ENCODE assay signal across 27 mouse cellular contexts in genomic region chr10:72676550-72676949, GRCm38 (mm10). TPM values are rescaled to one million over a fixed set of nuclear protein-coding genes. Genes with fewer than 3 reads are reported as not detected.
DNase-seq lines count a peak whose midpoint lies in the region; ATAC-seq and TF ChIP-seq lines count a peak whose summit lies in the region.
"Had no signal": no experiment of that assay in that cellular context is flagged by ENCODE, and none has a peak within 500 bp of the region (broad histone marks: within the 10 kb centered on the region; RNA-seq: fewer than 3 reads in every experiment).

No protein-coding gene starts in this region.

- no peak overlapping the region for H3K4me2 ChIP-seq in liver, embryonic 12.5 days
- H3K4me2 ChIP-seq: embryonic facial prominence, embryonic 15.5 days; forebrain, embryonic 12.5 days; heart, embryonic 15.5 days; midbrain, embryonic 12.5 days had no signal

- peaks cover 26% of the 10 kb centered on the region for H3K4me1 ChIP-seq in G1E (ENCODE audit: insufficient read depth, low read depth, low read length)
- peaks cover 19% of the 10 kb centered on the region for H3K4me1 ChIP-seq in liver, embryonic 12.5 days
- H3K4me1 ChIP-seq: embryonic facial prominence, embryonic 15.5 days; forebrain, embryonic 12.5 days; midbrain, embryonic 12.5 days had no signal

- peak; percentile 99 for ATAC-seq in G1E (ENCODE audit: extremely low read depth, insufficient number of reproducible peaks, low FRiP score, poor library complexity, severe bottlenecking)
- peak; percentile 85 for ATAC-seq in common myeloid progenitor, adult 5-6 weeks (replicated peaks; ENCODE audit: low read depth, poor library complexity, severe bottlenecking)
- ATAC-seq in liver, embryonic 12.5 days, result peak; percentile 90
- ATAC-seq in megakaryocyte progenitor cell, adult 5-6 weeks (replicated peaks; ENCODE audit: poor library complexity), result peak; percentile 92
- ATAC-seq: activated CD4-positive, CD25-positive, alpha-beta regulatory T cell, adult 4 months; hindbrain, embryonic 16.5 days had no signal

- DNase-seq in G1E (ENCODE audit: low spot score), result peak; percentile 42
- DNase-seq in thymus, postnatal 0 days (ENCODE audit: low spot score), result no peak
- DNase-seq in spleen, adult 18-20 months, result no peak
- DNase-seq in adrenal gland, adult 2 months, result no peak
- no peak for DNase-seq in adrenal gland, adult (ENCODE audit: inconsistent age in 2 of 2, low spot score in 1 of 2)
- DNase-seq: cerebellum, adult 9-11 months; embryo, embryonic 11 days; gastrocnemius, postnatal 36 days; heart, postnatal 4 days; kidney, adult 8-10 months; kidney, postnatal 25 days; layer of hippocampus, adult 9-11 months; left cerebral cortex, postnatal 4 days; lung, adult 2 months; lung, postnatal 4 days; retina, postnatal 1 day; thymus, postnatal 36 days had no signal

- no peak for TF ChIP-seq CTCF in G1E (IDR thresholded peaks at IDR 0.05; ENCODE audit: low read depth, low read length)

- H3K27me3 ChIP-seq in G1E (ENCODE audit: insufficient read depth, low read length), result no peaks in the 10 kb centered on the region
- H3K27me3 ChIP-seq in liver, embryonic 12.5 days (replicated peaks), result no peaks in the 10 kb centered on the region
- H3K27me3 ChIP-seq: embryonic facial prominence, embryonic 15.5 days; forebrain, embryonic 12.5 days; heart, embryonic 15.5 days; midbrain, embryonic 12.5 days had no signal

- no peak overlapping the region for H3K9ac ChIP-seq in liver, embryonic 12.5 days
- H3K9ac ChIP-seq: embryonic facial prominence, embryonic 15.5 days; forebrain, embryonic 12.5 days; heart, embryonic 15.5 days; midbrain, embryonic 12.5 days had no signal

- no peaks in the 10 kb centered on the region for H3K9me3 ChIP-seq in G1E (replicated peaks)
- H3K9me3 ChIP-seq in liver, embryonic 12.5 days (replicated peaks), result no peaks in the 10 kb centered on the region
- H3K9me3 ChIP-seq: embryonic facial prominence, embryonic 15.5 days; forebrain, embryonic 12.5 days; heart, embryonic 15.5 days; midbrain, embryonic 12.5 days had no signal

- H3K36me3 ChIP-seq in G1E (replicated peaks), result peaks cover 22% of the 10 kb centered on the region
- H3K36me3 ChIP-seq in liver, embryonic 12.5 days, result peaks cover 17% of the 10 kb centered on the region

- H3K4me3 ChIP-seq in G1E (ENCODE audit: low read depth, low read length), result no peak overlapping the region
- no peak overlapping the region for H3K4me3 ChIP-seq in liver, embryonic 12.5 days
- H3K4me3 ChIP-seq: embryonic facial prominence, embryonic 15.5 days; forebrain, embryonic 12.5 days; heart, embryonic 15.5 days; left cerebral cortex, adult 2 months; midbrain, embryonic 12.5 days had no signal

- H3K27ac ChIP-seq in liver, embryonic 12.5 days, result no peak overlapping the region
- H3K27ac ChIP-seq: embryonic facial prominence, embryonic 15.5 days; forebrain, embryonic 12.5 days; heart, embryonic 15.5 days; left cerebral cortex, adult 2 months; midbrain, embryonic 12.5 days had no signal

- WGBS in liver, embryonic 12.5 days (ENCODE audit: insufficient replicate concordance), result 16% methylated on average over 1 of the region's 1 CpGs

RNA-seq across cellular contexts. Expression of gene Zwint, which starts 21.9 kb away (rescaled TPM):
- 182 and 207 TPM in 2 replicates for total RNA-seq in G1E (2014; fragmentation: Nextera tagmentation)
- total RNA-seq in G1E (2017), result 332 and 361 TPM in 2 replicates
- 17.1 and 23.1 TPM in 2 replicates for polyA plus RNA-seq in G1E (2012)
- 230 and 238 TPM in 2 replicates for total RNA-seq in common myeloid progenitor, adult 5-6 weeks (2017)
- polyA plus RNA-seq in liver, embryonic 12.5 days (2016; fragmentation: Nextera tagmentation; extraction: Ambion mirVana), result 201 and 209 TPM in 2 replicates
- total RNA-seq in megakaryocyte progenitor cell, adult 5-6 weeks (2015), result 81.5 and 91.3 TPM in 2 replicates
- 177 and 196 TPM in 2 replicates for total RNA-seq in megakaryocyte progenitor cell, adult 5-6 weeks (2017)
- 176 and 177 TPM in 2 replicates for polyA plus RNA-seq in thymus, postnatal 0 days (2015; fragmentation: Nextera tagmentation; extraction: Ambion mirVana)
- total RNA-seq in adrenal gland, adult 2 months (2021), result 100 to 1,000 TPM; 138 to 145 TPM
- polyA plus RNA-seq in adrenal gland, adult 2 months (2012; rRNA removed), result 31.6 and 32.0 TPM in 2 replicates
